Mouse (Mus musculus) G1E (cell line): ENCODE results near the gene Cyp2j9. TPM values are rescaled to one million over a fixed set of nuclear protein-coding genes. Genes with fewer than 3 reads are reported as not detected.
"Not testable (repeated sequence)": the region's sequence is repeated elsewhere in the genome, so short reads cannot be mapped to it uniquely, and the experiment has no call there.

Experiments
- ATAC-seq: 2 replicates; pipeline ENCODE4 v1.8.0; 2016; ENCODE audit warnings: mild to moderate bottlenecking; ENCODE audit not compliant: insufficient number of reproducible peaks, poor library complexity, low FRiP score, severe bottlenecking; ENCODE audit errors: extremely low read depth
- DNase-seq: peaks from one replicate; pipeline ENCODE4 v3.0.0; 2012; ENCODE audit warnings: low spot score
- H3K27me3 ChIP-seq: 2 replicates; pipeline ENCODE4 v1.6.1; 2012; ENCODE audit warnings: mild to moderate bottlenecking, low read length, inconsistent platforms; ENCODE audit not compliant: insufficient read depth
- H3K36me3 ChIP-seq: replicated peaks from 2 replicates; pipeline ENCODE3; 2012; ENCODE audit warnings: mild to moderate bottlenecking, inconsistent platforms
- H3K4me1 ChIP-seq: 2 replicates; pipeline ENCODE4 v1.6.1; 2012; ENCODE audit warnings: low read depth, low read length, inconsistent platforms, mixed read lengths; ENCODE audit not compliant: insufficient read depth
- H3K4me3 ChIP-seq: 2 replicates; pipeline ENCODE4 v1.5.1; 2012; ENCODE audit warnings: low read depth, mild to moderate bottlenecking, inconsistent platforms, low read length, moderate library complexity, mixed read lengths
- H3K9me3 ChIP-seq: replicated peaks from 2 replicates; pipeline ENCODE4 v1.6.1; 2012; ENCODE audit warnings: inconsistent platforms
- CTCF ChIP-seq: IDR thresholded peaks from 2 replicates; pipeline ENCODE4 v1.5.1; 2012; ENCODE audit warnings: low read depth, low read length, inconsistent platforms, mixed read lengths
- GATA1 ChIP-seq: IDR thresholded peaks from 2 replicates; pipeline ENCODE4 v1.6.1; 2012; ENCODE audit warnings: borderline replicate concordance, low read length, inconsistent platforms, mixed read lengths
- GATA2 ChIP-seq: IDR thresholded peaks from 2 replicates; pipeline ENCODE4 v1.6.1; 2012; ENCODE audit warnings: low read depth, low read length, inconsistent platforms, borderline replicate concordance
- POLR2AphosphoS5 ChIP-seq: IDR thresholded peaks from 2 replicates; pipeline ENCODE4 v1.6.1; 2012; ENCODE audit warnings: low read depth, low read length, inconsistent platforms; ENCODE audit not compliant: insufficient replicate concordance
- TAL1 ChIP-seq: conservative IDR thresholded peaks from 2 replicates; pipeline ENCODE4 v1.6.1; 2012; ENCODE audit warnings: low read depth, low read length, inconsistent platforms, mixed read lengths
- polyA plus RNA-seq: library from polyadenylated mRNA; stranded (reverse); fragments of >175 nt; gene quantifications from 2 replicates; pipeline ENCODE4 v1.2.3, GENCODE M21; 2012
- total RNA-seq, 2 experiments: library from RNA; stranded (forward) in 1 of 2; stranded (reverse) in 1 of 2; fragments of 200-1000 nt in 1 of 2; fragments of >200 nt in 1 of 2; fragmentation: Nextera tagmentation in 1 of 2; gene quantifications; 2 replicates each; pipeline ENCODE4 v1.2.3; 2014 to 2017

The Cyp2j9 gene
- not detected in 2 replicates for total RNA-seq (2014; fragmentation: Nextera tagmentation)
- total RNA-seq (2017): not detected in 2 replicates
- not detected in 2 replicates for polyA plus RNA-seq

DNA sequence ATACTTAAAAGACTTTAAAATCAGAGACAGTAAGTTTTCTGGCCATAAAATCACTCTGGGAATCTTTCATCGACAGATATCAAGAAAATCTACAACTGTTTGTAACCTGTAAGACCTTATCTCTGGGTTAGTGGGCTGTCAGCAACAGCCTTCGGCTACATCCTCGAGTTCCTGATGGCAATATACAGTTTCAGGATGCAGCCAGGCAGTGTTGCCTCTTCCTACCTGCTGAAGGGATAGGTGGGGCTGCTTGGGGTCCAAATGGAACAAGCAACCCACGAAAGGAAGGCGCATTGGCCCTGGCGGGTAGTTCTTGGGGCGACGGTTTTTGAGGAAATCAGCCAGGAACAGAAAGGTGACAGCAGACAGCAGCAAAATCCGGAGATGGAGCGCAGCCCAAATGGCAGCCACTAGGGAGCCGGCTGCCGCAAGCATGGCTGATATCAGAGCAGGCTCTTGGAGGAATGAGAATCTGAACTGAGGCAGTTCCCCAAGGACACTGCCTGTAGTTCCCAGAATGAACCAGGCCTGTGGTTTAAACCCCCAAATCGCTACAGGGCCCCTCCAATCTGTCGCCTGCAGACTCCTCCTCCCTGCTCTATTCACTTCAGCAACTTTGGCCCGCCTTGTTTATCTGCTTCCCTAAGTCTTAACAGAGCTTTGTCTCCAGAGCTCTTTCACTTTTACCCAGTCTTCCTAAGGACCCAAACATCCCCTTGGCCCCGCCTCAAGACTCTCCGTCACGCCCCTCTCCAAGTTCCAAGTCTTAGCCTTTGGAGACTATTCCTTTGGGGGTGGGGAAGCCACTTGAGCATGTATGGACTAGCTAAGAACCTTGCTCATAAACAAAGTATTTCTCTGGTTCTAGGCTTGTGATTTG is at the start of gene Cyp2j9:
TSS of gene Cyp2j9 (minus strand) at position 668 of the 880 bp plus-strand sequence.
- H3K9me3 ChIP-seq: peaks cover 3% of the 10 kb centered on the region; the same call in 1 of the 2 replicates
- H3K36me3 ChIP-seq: no peaks in the 10 kb centered on the region
- no peaks in the 10 kb centered on the region for H3K4me1 ChIP-seq
- TF ChIP-seq CTCF: no peak
- TF ChIP-seq GATA2: no peak
- TF ChIP-seq POLR2AphosphoS5: no peak
- H3K27me3 ChIP-seq: no peaks in the 10 kb centered on the region
- ATAC-seq: no peak
- H3K4me3 ChIP-seq: no peak within 1 kb of the TSS
- DNase-seq: no peak

- H3K27me3 ChIP-seq: no peaks in the 10 kb centered on the region
These were observed 44.1 kb upstream of the Cyp2j9 start for GRCm38 (mm10) chr4:96635455-96635854.

GRCm38 (mm10) chr4:96622474-96622873 is 31.1 kb upstream of the Cyp2j9 start:
- Histone ChIP-seq H3K4me1 (no peaks in the 10 kb centered on the region), H3K4me3 (no peak overlapping the region), H3K36me3 (no peaks in the 10 kb centered on the region), H3K27me3 (no peaks in the 10 kb centered on the region), H3K9me3 (peaks cover 4% of the 10 kb centered on the region; the same call in 1 of the 2 replicates)
- no peak for ATAC-seq
- DNase-seq: no peak
- no peak for TF ChIP-seq GATA1
- TF ChIP-seq POLR2AphosphoS5: no peak
- TF ChIP-seq GATA2: no peak
- TF ChIP-seq CTCF: no peak
- TF ChIP-seq TAL1: no peak

More at GRCm38 (mm10) chr4:96635455-96635854, 44.1 kb upstream of the Cyp2j9 start:
- H3K9me3 ChIP-seq: no peaks in the 10 kb centered on the region
- ATAC-seq: no peak
- TF ChIP-seq POLR2AphosphoS5: no peak
- TF ChIP-seq TAL1: no peak
- TF ChIP-seq GATA1: no peak
- TF ChIP-seq GATA2: no peak
- no peak for TF ChIP-seq CTCF
- DNase-seq: no peak
- H3K36me3 ChIP-seq: no peaks in the 10 kb centered on the region
- no peak overlapping the region for H3K4me3 ChIP-seq
- no peaks in the 10 kb centered on the region for H3K4me1 ChIP-seq

DNA sequence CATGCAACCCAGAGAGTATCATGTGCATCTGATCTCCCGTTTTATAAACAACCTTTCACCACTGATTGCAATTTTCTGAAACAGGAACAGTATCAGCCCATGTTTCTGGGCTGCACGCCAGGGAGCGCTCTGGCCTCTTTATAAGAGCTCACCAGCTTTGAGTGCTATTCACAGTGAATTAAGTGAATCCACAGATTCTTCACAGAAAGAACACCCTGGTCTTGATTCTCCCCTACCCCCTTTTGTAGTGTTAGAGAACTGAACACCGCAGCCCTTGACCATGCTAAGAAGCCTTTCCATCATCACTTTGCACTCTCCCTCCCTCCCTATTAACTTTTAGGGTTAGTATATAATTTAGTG is 393 bp upstream of the Cyp2j9 start:
- no peak overlapping the region for H3K4me3 ChIP-seq
- DNase-seq (no peak), ATAC-seq (no peak)

GRCm38 (mm10) chr4:96581425-96582088 is 9.8 kb downstream of the Cyp2j9 start:
- Histone ChIP-seq H3K4me3 (no peak overlapping the region), H3K9me3 (peaks cover 5% of the 10 kb centered on the region), H3K27me3 (no peaks in the 10 kb centered on the region), H3K4me1 (no peaks in the 10 kb centered on the region), H3K36me3 (no peaks in the 10 kb centered on the region)
- no peak for TF ChIP-seq POLR2AphosphoS5
- TF ChIP-seq GATA1: no peak
- TF ChIP-seq TAL1: no peak
- no peak for TF ChIP-seq GATA2
- TF ChIP-seq CTCF: no peak
- ATAC-seq (no peak), DNase-seq (no peak)

More for the DNA sequence above, 393 bp upstream of the Cyp2j9 start:
- no peaks in the 10 kb centered on the region for H3K27me3 ChIP-seq
- H3K4me1 ChIP-seq: no peaks in the 10 kb centered on the region
- no peak for TF ChIP-seq GATA2
- TF ChIP-seq GATA1: no peak
- no peak for TF ChIP-seq POLR2AphosphoS5
- no peak for TF ChIP-seq CTCF
- no peak for TF ChIP-seq TAL1
- H3K36me3 ChIP-seq: no peaks in the 10 kb centered on the region
- H3K9me3 ChIP-seq: peaks cover 3% of the 10 kb centered on the region; the same call in 1 of the 2 replicates

GRCm38 (mm10) chr4:96580351-96580750 is 11.0 kb downstream of the Cyp2j9 start:
- H3K27me3 ChIP-seq, H3K4me1 ChIP-seq, ATAC-seq, H3K4me3 ChIP-seq, DNase-seq, H3K9me3 ChIP-seq, H3K36me3 ChIP-seq: not testable (repeated sequence)
